ENCODE assay signal across 14 mouse cellular contexts in genomic region chr9:120080546-120081108, GRCm38 (mm10). TPM values are rescaled to one million over a fixed set of nuclear protein-coding genes. Genes with fewer than 3 reads are reported as not detected.
A peak's percentile ranks its signal among the peaks of the same experiment; 100 is the strongest.
DNase-seq lines count a peak whose midpoint lies in the region; ATAC-seq lines count a peak whose summit lies in the region.
"Had no signal": no experiment of that assay in that cellular context is flagged by ENCODE, and none has a peak within 500 bp of the region (broad histone marks: within the 10 kb centered on the region; RNA-seq: fewer than 3 reads in every experiment).

No protein-coding gene starts in this region.

- H3K9ac ChIP-seq in kidney, embryonic 15.5 days = no peak overlapping the region
- H3K9ac ChIP-seq: liver, embryonic 12.5 days; midbrain, embryonic 12.5 days had no signal

- DNase-seq in frontal cortex, postnatal 25 days (ENCODE audit: low spot score in 2 of 2) = no peak
- peak; percentile 60 to 61 for DNase-seq in left cerebral cortex, postnatal 14 days (ENCODE audit: low spot score in 2 of 2)
- no peak for DNase-seq in left cerebral cortex, adult 11 months (ENCODE audit: low spot score)
- peak; percentile 21 for DNase-seq in NIH3T3 (ENCODE audit: low read depth)
- peak; percentile 44 to 55 for DNase-seq in right cerebral cortex, adult 2 months (ENCODE audit: low spot score in 2 of 2)
- DNase-seq in hindbrain, embryonic 10.5 days (ENCODE audit: low spot score) = no peak
- DNase-seq: adrenal gland, postnatal 25 days; kidney, postnatal 14 days had no signal

- H3K36me3 ChIP-seq in kidney, embryonic 15.5 days = no peaks in the 10 kb centered on the region
- no peaks in the 10 kb centered on the region for H3K36me3 ChIP-seq in hindbrain, embryonic 10.5 days
- H3K36me3 ChIP-seq: forebrain, embryonic 10.5 days; liver, embryonic 12.5 days; midbrain, embryonic 12.5 days had no signal

- ATAC-seq in frontal cortex, adult (ENCODE audit: low TSS enrichment) = peak; percentile 57; the same call in 1 of the 2 replicates
- no peak for ATAC-seq in kidney, embryonic 15.5 days (replicated peaks; ENCODE audit: low FRiP score)
- ATAC-seq: liver, embryonic 12.5 days had no signal

- intact Hi-C loops in left cerebral cortex, postnatal 14 days (cut with DNase I) = no loop called here

- H3K9me3 ChIP-seq in kidney, embryonic 15.5 days (replicated peaks) = no peaks in the 10 kb centered on the region
- H3K9me3 ChIP-seq in hindbrain, embryonic 10.5 days = 0 out of 2 replicates have a peak, but pooled peaks cover 5% of the 10 kb centered on the region
- H3K9me3 ChIP-seq: forebrain, embryonic 10.5 days; liver, embryonic 12.5 days; midbrain, embryonic 12.5 days had no signal

- no peaks in the 10 kb centered on the region for H3K4me1 ChIP-seq in kidney, embryonic 15.5 days
- peaks cover 13% of the 10 kb centered on the region for H3K4me1 ChIP-seq in hindbrain, embryonic 10.5 days (replicated peaks)
- H3K4me1 ChIP-seq: liver, embryonic 12.5 days; midbrain, embryonic 12.5 days had no signal

- H3K4me2 ChIP-seq in kidney, embryonic 15.5 days = no peak overlapping the region
- H3K4me2 ChIP-seq: liver, embryonic 12.5 days; midbrain, embryonic 12.5 days had no signal

- no peak overlapping the region for H3K27ac ChIP-seq in kidney, embryonic 15.5 days
- H3K27ac ChIP-seq in hindbrain, embryonic 10.5 days = no peak overlapping the region
- H3K27ac ChIP-seq: forebrain, embryonic 10.5 days; liver, embryonic 12.5 days; midbrain, embryonic 12.5 days had no signal

- H3K27me3 ChIP-seq in kidney, embryonic 15.5 days = no peaks in the 10 kb centered on the region
- H3K27me3 ChIP-seq in hindbrain, embryonic 10.5 days (ENCODE audit: insufficient read depth, poor library complexity, severe bottlenecking) = no peaks in the 10 kb centered on the region
- H3K27me3 ChIP-seq: midbrain, embryonic 12.5 days had no signal

- H3K4me3 ChIP-seq in kidney, embryonic 15.5 days (replicated peaks) = no peak overlapping the region
- H3K4me3 ChIP-seq in hindbrain, embryonic 10.5 days = no peak overlapping the region
- H3K4me3 ChIP-seq: forebrain, embryonic 10.5 days; liver, embryonic 12.5 days; midbrain, embryonic 12.5 days had no signal

- 77% methylated on average over 8 of the region's 8 CpGs for WGBS in kidney, embryonic 15.5 days
- WGBS in hindbrain, embryonic 10.5 days = 82% methylated on average over 8 of the region's 8 CpGs

RNA-seq across cellular contexts. Expression of gene Cx3cr1, which starts 10.9 kb away (rescaled TPM):
- 10 to 100 TPM; 34.9 to 36.7 TPM for total RNA-seq in left cerebral cortex, postnatal 14 days (2021)
- polyA plus RNA-seq in kidney, embryonic 15.5 days (2015; fragmentation: Nextera tagmentation; extraction: Ambion mirVana) = 6.6 and 7.3 TPM in 2 replicates
- 6.3 and 8.2 TPM in 2 replicates for polyA plus RNA-seq in hindbrain, embryonic 10.5 days (2016; fragmentation: Nextera tagmentation; extraction: Ambion mirVana)
- total RNA-seq: CH12.LX had no signal

RNA-seq across cellular contexts. Expression of gene Ccr8, which starts 11.3 kb away (rescaled TPM):
- not detected for total RNA-seq in left cerebral cortex, postnatal 14 days (2021)
- polyA plus RNA-seq in kidney, embryonic 15.5 days (2015; fragmentation: Nextera tagmentation; extraction: Ambion mirVana) = 0.18 TPM in 1 of 2 replicates, not detected in the other
- not detected in 2 replicates for polyA plus RNA-seq in hindbrain, embryonic 10.5 days (2016; fragmentation: Nextera tagmentation; extraction: Ambion mirVana)
- total RNA-seq: adrenal gland, postnatal 25 days; CH12.LX had no signal
- polyA plus RNA-seq: forebrain, embryonic 10.5 days; liver, embryonic 12.5 days; midbrain, embryonic 12.5 days had no signal

RNA-seq across cellular contexts. Expression of gene Slc25a38, which starts 29.5 kb away (rescaled TPM):
- total RNA-seq in left cerebral cortex, postnatal 14 days (2021) = 10 to 100 TPM; 24.2 to 27.0 TPM
- 32.4 and 37.1 TPM in 2 replicates for polyA plus RNA-seq in kidney, embryonic 15.5 days (2015; fragmentation: Nextera tagmentation; extraction: Ambion mirVana)
- polyA plus RNA-seq in hindbrain, embryonic 10.5 days (2016; fragmentation: Nextera tagmentation; extraction: Ambion mirVana) = 41.6 and 43.5 TPM in 2 replicates

RNA-seq across cellular contexts. Expression of gene Rpsa, which starts 46.9 kb away (rescaled TPM):
- total RNA-seq in left cerebral cortex, postnatal 14 days (2021) = 100 to 1,000 TPM; 505 to 517 TPM
- 1,407 and 1,464 TPM in 2 replicates for polyA plus RNA-seq in kidney, embryonic 15.5 days (2015; fragmentation: Nextera tagmentation; extraction: Ambion mirVana)
- polyA plus RNA-seq in hindbrain, embryonic 10.5 days (2016; fragmentation: Nextera tagmentation; extraction: Ambion mirVana) = 1,315 and 1,519 TPM in 2 replicates

RNA-seq across cellular contexts. Expression of gene Xirp1, which starts 57.2 kb away (rescaled TPM):
- under 1 TPM; 0.08 to 0.09 TPM for total RNA-seq in left cerebral cortex, postnatal 14 days (2021)
- 0.38 and 0.41 TPM in 2 replicates for polyA plus RNA-seq in kidney, embryonic 15.5 days (2015; fragmentation: Nextera tagmentation; extraction: Ambion mirVana)
- polyA plus RNA-seq in hindbrain, embryonic 10.5 days (2016; fragmentation: Nextera tagmentation; extraction: Ambion mirVana) = 0.05 and 0.44 TPM in 2 replicates
- total RNA-seq: CH12.LX had no signal
- polyA plus RNA-seq: forebrain, embryonic 10.5 days; midbrain, embryonic 12.5 days had no signal

Comparison
In these comparisons a context has a peak if more than half of its experiments do, and no peak if none do; other contexts are left out.
1. DNase-seq: peak in left cerebral cortex, postnatal 14 days (2 of 2), NIH3T3 (single experiment) and right cerebral cortex, adult 2 months (2 of 2); none in frontal cortex, postnatal 25 days (0 of 2), left cerebral cortex, adult 11 months (single experiment) and hindbrain, embryonic 10.5 days (single experiment).